Mouse (Mus musculus): Measurements from ENCODE around the gene Otop2.

The Otop2 gene

GRCm38 (mm10) chr11:115306863-115307262 is at the start of gene Otop2:
Gene Otop2 (plus strand): TSS chr11:115307163.
- DNase-seq, result no peak

- no peak for DNase-seq
Observed at GRCm38 (mm10) chr11:115257775-115258510, 49.0 kb upstream of the Otop2 start.

GRCm38 (mm10) chr11:115259134-115259533 is 47.8 kb upstream of the Otop2 start:
- no peak for DNase-seq

GRCm38 (mm10) chr11:115262954-115263353 is 44.0 kb upstream of the Otop2 start:
- DNase-seq, result no peak

GRCm38 (mm10) chr11:115264136-115264861 is 42.7 kb upstream of the Otop2 start:
- DNase-seq, result no peak

- DNase-seq, result no peak
Observed at GRCm38 (mm10) chr11:115264862-115265668, 41.9 kb upstream of the Otop2 start.

GRCm38 (mm10) chr11:115265771-115266399 is 41.1 kb upstream of the Otop2 start:
- no peak for DNase-seq

- no peak for DNase-seq
Observed at GRCm38 (mm10) chr11:115266400-115266778, 40.6 kb upstream of the Otop2 start.

GRCm38 (mm10) chr11:115267061-115267883 is 39.7 kb upstream of the Otop2 start, which contains the start of gene Grin2c:
Gene Grin2c (minus strand): TSS chr11:115267243.
- no peak for DNase-seq

- DNase-seq, result no peak
Observed at GRCm38 (mm10) chr11:115267958-115268357, 39.0 kb upstream of the Otop2 start.

- DNase-seq, result no peak
Observed at GRCm38 (mm10) chr11:115269330-115270066, 37.5 kb upstream of the Otop2 start.

GRCm38 (mm10) chr11:115270148-115270861 is 36.7 kb upstream of the Otop2 start:
- DNase-seq, result peak; percentile 68

- DNase-seq, result no peak
Observed at GRCm38 (mm10) chr11:115271052-115271451, 35.9 kb upstream of the Otop2 start.

- no peak for DNase-seq
Observed at GRCm38 (mm10) chr11:115271481-115271880, 35.5 kb upstream of the Otop2 start.

GRCm38 (mm10) chr11:115272894-115273498 is 34.0 kb upstream of the Otop2 start:
- no peak for DNase-seq

GRCm38 (mm10) chr11:115273735-115274134 is 33.2 kb upstream of the Otop2 start:
- no peak for DNase-seq

- no peak for DNase-seq
Observed at GRCm38 (mm10) chr11:115274178-115274577, 32.8 kb upstream of the Otop2 start.

- no peak for DNase-seq
Observed at GRCm38 (mm10) chr11:115274771-115275170, 32.2 kb upstream of the Otop2 start.

- no peak for DNase-seq
Observed at GRCm38 (mm10) chr11:115275509-115275908, 31.5 kb upstream of the Otop2 start.

GRCm38 (mm10) chr11:115275954-115276353 is 31.0 kb upstream of the Otop2 start:
- DNase-seq, result no peak

Data from kidney, adult 11 months (tissue).